8 mouse cellular contexts compared by ENCODE assay signal in the genomic region with DNA sequence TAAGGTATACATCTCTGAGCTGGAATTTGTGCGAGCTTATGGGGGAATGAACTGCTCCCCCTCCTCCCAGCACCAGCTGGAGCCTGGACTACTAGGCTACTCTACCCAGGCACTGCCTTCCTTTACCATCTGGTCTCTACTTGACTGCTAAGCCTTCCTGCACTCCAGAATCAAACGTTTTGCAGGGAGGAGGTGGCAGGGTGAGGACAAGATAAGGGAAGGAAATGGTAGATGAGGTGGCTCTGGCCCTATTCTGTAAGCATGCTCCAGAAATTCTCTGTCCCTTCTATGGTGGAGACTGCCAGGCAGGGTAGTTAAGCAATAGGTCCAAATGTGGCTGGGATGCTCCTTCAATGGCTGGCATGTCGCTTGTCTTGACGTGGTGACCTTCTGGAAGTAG. TPM values are rescaled to one million over a fixed set of nuclear protein-coding genes. Genes with fewer than 3 reads are reported as not detected.
A peak's percentile ranks its signal among the peaks of the same experiment; 100 is the strongest.
DNase-seq lines count a peak whose midpoint lies in the region; ATAC-seq lines count a peak whose summit lies in the region.

No protein-coding gene starts in this region.

- no peaks in the 10 kb centered on the region for H3K36me3 ChIP-seq in forebrain, embryonic 12.5 days (replicated peaks)
- H3K36me3 ChIP-seq in forebrain, embryonic 11.5 days (ENCODE audit: control insufficient read depth, insufficient read depth, low read length) = no peaks in the 10 kb centered on the region
- H3K36me3 ChIP-seq in midbrain, embryonic 12.5 days = no peaks in the 10 kb centered on the region
- no peaks in the 10 kb centered on the region for H3K36me3 ChIP-seq in midbrain, embryonic 10.5 days
- H3K36me3 ChIP-seq in liver, embryonic 12.5 days = no peaks in the 10 kb centered on the region
- H3K36me3 ChIP-seq in stomach, embryonic 16.5 days (ENCODE audit: control insufficient read depth, insufficient read depth, low read length) = no peaks in the 10 kb centered on the region

- no peak for ATAC-seq in forebrain, embryonic 12.5 days (ENCODE audit: low FRiP score)
- ATAC-seq in forebrain, embryonic 11.5 days (replicated peaks; ENCODE audit: low FRiP score) = no peak
- ATAC-seq in midbrain, embryonic 12.5 days (ENCODE audit: low FRiP score, low read depth) = no peak
- ATAC-seq in liver, embryonic 12.5 days = peak; percentile 22; the same call in 1 of the 2 replicates
- no peak for ATAC-seq in stomach, embryonic 16.5 days (ENCODE audit: insufficient read depth, low FRiP score)
- no peak for ATAC-seq in frontal cortex, adult (ENCODE audit: low TSS enrichment)

- 47% methylated on average over 4 of the region's 4 CpGs for WGBS in forebrain, embryonic 12.5 days
- WGBS in forebrain, embryonic 11.5 days = 38% methylated on average over 4 of the region's 4 CpGs
- 34% methylated on average over 4 of the region's 4 CpGs for WGBS in midbrain, embryonic 12.5 days
- 37% methylated on average over 4 of the region's 4 CpGs for WGBS in midbrain, embryonic 10.5 days
- WGBS in liver, embryonic 12.5 days (ENCODE audit: insufficient replicate concordance) = 18% methylated on average over 4 of the region's 4 CpGs
- WGBS in stomach, embryonic 16.5 days = 48% methylated on average over 4 of the region's 4 CpGs

- peak overlapping the region; percentile 99; the same call in 1 of the 2 replicates for H3K4me2 ChIP-seq in forebrain, embryonic 12.5 days
- no peak overlapping the region for H3K4me2 ChIP-seq in forebrain, embryonic 11.5 days (ENCODE audit: low read depth, low read length, severe bottlenecking)
- H3K4me2 ChIP-seq in midbrain, embryonic 12.5 days (replicated peaks) = peak overlapping the region; percentile 100; the same call in 1 of the 2 replicates
- H3K4me2 ChIP-seq in liver, embryonic 12.5 days = peak overlapping the region; percentile 94
- H3K4me2 ChIP-seq in stomach, embryonic 16.5 days (ENCODE audit: low read depth, low read length) = peak overlapping the region; percentile 66

- peaks cover 46% of the 10 kb centered on the region for H3K27me3 ChIP-seq in forebrain, embryonic 12.5 days
- H3K27me3 ChIP-seq in forebrain, embryonic 11.5 days (ENCODE audit: control insufficient read depth, insufficient read depth, low read length) = peaks cover 11% of the 10 kb centered on the region
- H3K27me3 ChIP-seq in midbrain, embryonic 12.5 days = peaks cover 62% of the 10 kb centered on the region
- H3K27me3 ChIP-seq in midbrain, embryonic 10.5 days (ENCODE audit: low read depth, poor library complexity, severe bottlenecking) = peaks cover 70% of the 10 kb centered on the region
- peaks cover 35% of the 10 kb centered on the region for H3K27me3 ChIP-seq in liver, embryonic 12.5 days (replicated peaks)
- H3K27me3 ChIP-seq in stomach, embryonic 16.5 days (ENCODE audit: control insufficient read depth, insufficient read depth, low read length) = 0 out of 2 replicates have a peak, but pooled peaks cover 2% of the 10 kb centered on the region

- no peaks in the 10 kb centered on the region for H3K9me3 ChIP-seq in forebrain, embryonic 12.5 days
- H3K9me3 ChIP-seq in forebrain, embryonic 11.5 days (ENCODE audit: control insufficient read depth, low read length) = no peaks in the 10 kb centered on the region
- H3K9me3 ChIP-seq in midbrain, embryonic 12.5 days = no peaks in the 10 kb centered on the region
- H3K9me3 ChIP-seq in midbrain, embryonic 10.5 days (replicated peaks) = no peaks in the 10 kb centered on the region
- no peaks in the 10 kb centered on the region for H3K9me3 ChIP-seq in liver, embryonic 12.5 days (replicated peaks)
- no peaks in the 10 kb centered on the region for H3K9me3 ChIP-seq in stomach, embryonic 16.5 days (replicated peaks; ENCODE audit: control insufficient read depth, low read length)

- H3K4me1 ChIP-seq in forebrain, embryonic 12.5 days = peaks cover 13% of the 10 kb centered on the region
- no peaks in the 10 kb centered on the region for H3K4me1 ChIP-seq in forebrain, embryonic 11.5 days (replicated peaks; ENCODE audit: control insufficient read depth, insufficient read depth, low read length)
- peaks cover 12% of the 10 kb centered on the region for H3K4me1 ChIP-seq in midbrain, embryonic 12.5 days
- H3K4me1 ChIP-seq in midbrain, embryonic 10.5 days = peaks cover 24% of the 10 kb centered on the region
- H3K4me1 ChIP-seq in liver, embryonic 12.5 days = peaks cover 73% of the 10 kb centered on the region
- H3K4me1 ChIP-seq in stomach, embryonic 16.5 days (ENCODE audit: control insufficient read depth, insufficient read depth, low read length) = peaks cover 12% of the 10 kb centered on the region; the same call in 1 of the 2 replicates

- peak overlapping the region; percentile 70; the same call in 1 of the 2 replicates for H3K4me3 ChIP-seq in forebrain, embryonic 12.5 days (replicated peaks)
- H3K4me3 ChIP-seq in forebrain, embryonic 11.5 days (ENCODE audit: low read depth, low read length) = no peak overlapping the region
- H3K4me3 ChIP-seq in midbrain, embryonic 12.5 days = no peak overlapping the region
- H3K4me3 ChIP-seq in midbrain, embryonic 10.5 days = no peak overlapping the region
- no peak overlapping the region for H3K4me3 ChIP-seq in liver, embryonic 12.5 days
- no peak overlapping the region for H3K4me3 ChIP-seq in stomach, embryonic 16.5 days (replicated peaks; ENCODE audit: low read length)

- no peak overlapping the region for H3K9ac ChIP-seq in forebrain, embryonic 12.5 days
- H3K9ac ChIP-seq in forebrain, embryonic 11.5 days (ENCODE audit: low read length) = no peak overlapping the region
- no peak overlapping the region for H3K9ac ChIP-seq in midbrain, embryonic 12.5 days (replicated peaks)
- no peak overlapping the region for H3K9ac ChIP-seq in liver, embryonic 12.5 days
- no peak overlapping the region for H3K9ac ChIP-seq in stomach, embryonic 16.5 days (ENCODE audit: low read length)

- H3K27ac ChIP-seq in forebrain, embryonic 12.5 days = no peak overlapping the region
- no peak overlapping the region for H3K27ac ChIP-seq in forebrain, embryonic 11.5 days (ENCODE audit: low read depth, low read length)
- no peak overlapping the region for H3K27ac ChIP-seq in midbrain, embryonic 12.5 days (replicated peaks)
- H3K27ac ChIP-seq in midbrain, embryonic 10.5 days (replicated peaks) = no peak overlapping the region
- no peak overlapping the region for H3K27ac ChIP-seq in liver, embryonic 12.5 days
- H3K27ac ChIP-seq in stomach, embryonic 16.5 days (ENCODE audit: low read length) = no peak overlapping the region

- no peak for DNase-seq in forebrain, embryonic 11.5 days (ENCODE audit: low spot score)
- DNase-seq in midbrain, embryonic 10.5 days (ENCODE audit: low spot score) = no peak
- no peak for DNase-seq in lung, postnatal 10 days

RNA-seq across cellular contexts. Expression of a gene that starts 2.4 kb away (rescaled TPM):
- 25.3 and 26.4 TPM in 2 replicates for polyA plus RNA-seq in forebrain, embryonic 12.5 days (2016; fragmentation: Nextera tagmentation; extraction: Ambion mirVana)
- 27.9 and 31.0 TPM in 2 replicates for polyA plus RNA-seq in forebrain, embryonic 11.5 days (2014; fragmentation: Nextera tagmentation; extraction: Ambion mirVana)
- polyA plus RNA-seq in midbrain, embryonic 12.5 days (2016; fragmentation: Nextera tagmentation; extraction: Ambion mirVana) = 21.1 and 21.3 TPM in 2 replicates
- 22.2 and 22.4 TPM in 2 replicates for polyA plus RNA-seq in midbrain, embryonic 10.5 days (2016; fragmentation: Nextera tagmentation; extraction: Ambion mirVana)
- 13.2 and 13.8 TPM in 2 replicates for polyA plus RNA-seq in liver, embryonic 12.5 days (2016; fragmentation: Nextera tagmentation; extraction: Ambion mirVana)
- polyA plus RNA-seq in stomach, embryonic 16.5 days (2015; fragmentation: Nextera tagmentation; extraction: Ambion mirVana) = 30.9 and 31.7 TPM in 2 replicates
